Mouse (Mus musculus) hindbrain, embryonic 13.5 days (tissue): Measurements from ENCODE around the gene Nsg2. TPM values are rescaled to one million over a fixed set of nuclear protein-coding genes. Genes with fewer than 3 reads are reported as not detected.

Experiments used
- ATAC-seq: fragments of 200-750 bp; cut with Nextera tagmentation; 2 replicates; pipeline ENCODE4 v1.8.0; 2017; ENCODE audit warnings: moderate TSS enrichment; ENCODE audit not compliant: low FRiP score
- H3K27ac ChIP-seq: fragments of 300-500 bp; sonication (generic); 2 replicates; pipeline ENCODE4 v1.5.1; 2015; ENCODE audit warnings: inconsistent platforms, mild to moderate bottlenecking, moderate library complexity
- H3K27me3 ChIP-seq: fragments of 300-500 bp; sonication (generic); 2 replicates; pipeline ENCODE4 v1.6.1; 2015; ENCODE audit warnings: mild to moderate bottlenecking, inconsistent platforms
- H3K36me3 ChIP-seq: fragments of 300-500 bp; sonication (generic); 2 replicates; pipeline ENCODE4 v1.6.1; 2015; ENCODE audit warnings: mild to moderate bottlenecking, inconsistent platforms
- H3K4me1 ChIP-seq: fragments of 300-500 bp; sonication (generic); replicated peaks from 2 replicates; pipeline ENCODE4 v1.6.1; 2015; ENCODE audit warnings: inconsistent platforms
- H3K4me2 ChIP-seq: fragments of 300-500 bp; sonication (generic); 2 replicates; pipeline ENCODE4 v1.6.1; 2015; ENCODE audit warnings: inconsistent platforms, mild to moderate bottlenecking, moderate library complexity
- H3K4me3 ChIP-seq: fragments of 300-500 bp; sonication (generic); 2 replicates; pipeline ENCODE4 v1.5.1; 2015; ENCODE audit warnings: mild to moderate bottlenecking, inconsistent platforms
- H3K9ac ChIP-seq: fragments of 300-500 bp; sonication (generic); 2 replicates; pipeline ENCODE4 v1.6.1; 2015; ENCODE audit warnings: mild to moderate bottlenecking, inconsistent platforms
- H3K9me3 ChIP-seq: fragments of 300-500 bp; sonication (generic); 2 replicates; pipeline ENCODE4 v1.6.1; 2016; ENCODE audit warnings: inconsistent platforms
- WGBS: fragments of 180-500 bp; shearing (Covaris S2); methylation state at CpG from one replicate; pipeline ENCODE4 v1.1.7; 2015; 5-methylcytosine and 5-hydroxymethylcytosine counted together
- polyA plus RNA-seq: library from polyadenylated mRNA; unstranded; fragments of >200 nt; fragmentation: Nextera tagmentation; extraction: Ambion mirVana; gene quantifications from 2 replicates; pipeline ENCODE4 v1.2.1, GENCODE M21; 2015

Gene Nsg2
- polyA plus RNA-seq, 1 experiment from 2014 or later, result 461 TPM

DNA sequence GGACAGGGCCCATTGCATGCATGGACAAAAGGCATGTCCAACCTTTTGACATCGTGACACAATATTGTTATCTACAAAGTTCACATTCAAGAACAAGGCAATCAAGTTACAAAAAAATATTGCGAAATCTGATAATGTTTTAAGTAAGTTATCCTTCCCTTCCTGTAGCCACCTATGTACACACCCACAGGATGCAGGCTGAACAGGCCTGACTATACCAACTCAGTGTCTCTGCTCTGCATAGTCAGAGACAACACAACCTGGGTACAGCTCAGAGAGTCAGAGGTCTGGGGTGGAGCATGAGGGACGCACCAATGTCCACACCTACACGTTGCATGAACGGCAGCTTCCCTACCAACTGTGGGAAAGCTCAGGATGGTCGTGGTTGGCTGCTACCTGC lies 96.1 kb downstream of the Nsg2 start:
- peaks cover 7% of the 10 kb centered on the region; the same call in 1 of the 2 replicates for H3K4me1 ChIP-seq
- ATAC-seq, result no peak
- no peaks in the 10 kb centered on the region for H3K9me3 ChIP-seq
- H3K9ac ChIP-seq, result no peak overlapping the region
- no peaks in the 10 kb centered on the region for H3K36me3 ChIP-seq
- 89% methylated on average over 6 of the region's 6 CpGs for WGBS
- H3K27me3 ChIP-seq, result no peaks in the 10 kb centered on the region
- H3K4me2 ChIP-seq, result no peak overlapping the region
- no peak overlapping the region for H3K27ac ChIP-seq
- no peak overlapping the region for H3K4me3 ChIP-seq

DNA sequence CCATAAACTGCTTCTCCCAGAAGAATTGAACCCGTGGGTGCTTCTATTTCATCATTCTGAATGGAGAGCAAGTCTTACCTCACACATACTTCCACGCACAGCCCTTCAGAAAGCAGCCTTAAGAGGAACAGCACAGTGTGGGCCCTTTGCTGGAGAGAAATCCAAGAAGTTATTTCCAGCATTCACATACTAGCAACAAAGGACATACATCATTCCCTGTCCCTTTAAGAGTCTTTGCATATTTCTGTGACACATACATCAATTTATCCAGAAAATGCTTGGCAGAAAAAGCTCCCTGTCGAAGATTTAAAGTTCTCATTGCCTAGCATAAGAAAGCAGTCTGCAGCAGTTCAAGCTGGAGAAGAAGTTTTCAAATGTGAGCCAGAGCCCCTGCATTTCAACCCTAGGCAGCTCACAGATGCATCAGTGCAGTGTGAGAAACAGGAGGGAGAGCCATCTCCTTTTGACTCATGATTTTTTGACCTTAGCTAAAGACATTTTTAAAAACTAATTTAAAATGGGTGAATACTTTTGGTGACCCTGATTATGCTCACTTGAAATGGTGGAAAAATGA lies 100.9 kb downstream of the Nsg2 start:
- Histone ChIP-seq H3K27me3 (no peaks in the 10 kb centered on the region), H3K4me2 (no peak overlapping the region), H3K9ac (no peak overlapping the region), H3K9me3 (no peaks in the 10 kb centered on the region), H3K4me1 (peaks cover 33% of the 10 kb centered on the region), H3K27ac (no peak overlapping the region), H3K36me3 (no peaks in the 10 kb centered on the region), H3K4me3 (no peak overlapping the region)
- 43% methylated on average over 3 of the region's 3 CpGs for WGBS
- no peak for ATAC-seq

DNA sequence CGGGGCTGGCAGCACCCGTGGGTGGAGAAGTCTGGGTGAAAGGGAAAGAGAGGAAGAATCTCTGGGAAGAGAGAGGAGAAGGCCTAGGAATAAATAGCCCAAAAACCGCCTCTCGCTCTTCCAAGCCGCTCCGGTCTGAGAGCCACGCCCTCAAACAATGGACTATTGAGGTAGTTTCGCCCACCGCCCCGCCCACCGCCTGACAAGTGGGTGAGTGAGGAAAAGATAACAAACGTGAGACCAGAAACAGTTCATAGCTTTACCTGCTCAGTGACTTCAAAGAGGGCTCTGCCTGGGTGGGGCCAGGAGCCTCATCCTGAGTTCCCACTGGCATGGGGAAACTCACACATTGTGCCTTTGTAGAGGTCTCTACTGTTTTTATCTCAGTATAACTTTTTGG lies 102.7 kb downstream of the Nsg2 start:
- Histone ChIP-seq H3K27me3 (no peaks in the 10 kb centered on the region), H3K36me3 (no peaks in the 10 kb centered on the region), H3K27ac (peak overlapping the region; percentile 14; the same call in 1 of the 2 replicates), H3K4me2 (peak overlapping the region; percentile 37), H3K9ac (peak overlapping the region; percentile 56; the same call in 1 of the 2 replicates), H3K4me1 (peaks cover 47% of the 10 kb centered on the region), H3K4me3 (no peak overlapping the region), H3K9me3 (no peaks in the 10 kb centered on the region)
- no peak for ATAC-seq
- WGBS, result 4% methylated on average over 12 of the region's 12 CpGs

DNA sequence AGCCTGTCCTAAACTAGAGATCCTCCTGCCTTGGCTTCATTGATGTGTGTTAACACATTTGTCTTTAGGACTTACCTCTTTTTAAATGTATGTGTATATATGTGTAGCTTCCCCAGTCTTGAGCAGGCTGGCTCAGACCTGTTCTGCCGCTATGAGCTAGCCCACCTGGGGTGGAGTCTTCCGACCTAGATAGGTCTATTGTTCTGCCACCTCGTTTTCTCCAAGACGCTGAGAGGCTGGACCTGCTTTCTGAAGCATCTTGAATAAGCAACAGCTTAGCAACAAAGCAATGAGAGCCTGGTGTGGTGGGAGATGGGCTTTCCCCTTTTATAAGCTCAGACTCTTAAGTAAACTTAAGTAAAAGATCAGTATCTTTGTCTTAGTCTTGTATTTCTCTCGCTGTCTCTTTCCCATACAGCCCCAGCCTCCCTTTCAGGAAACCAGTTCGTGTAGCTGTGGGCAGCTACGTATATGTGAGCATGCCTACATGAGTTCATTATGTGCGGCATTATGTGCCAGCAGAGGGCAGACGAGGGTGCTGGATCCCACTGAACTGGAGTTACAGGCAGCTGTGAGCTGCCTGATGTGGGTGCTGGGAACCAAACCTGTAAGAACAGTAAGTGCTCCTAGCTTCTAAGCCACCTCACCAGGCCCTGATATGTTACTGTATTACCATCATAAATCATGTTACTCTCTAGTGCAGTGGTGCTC lies 104.3 kb downstream of the Nsg2 start:
- 63% methylated on average over 9 of the region's 9 CpGs for WGBS
- no peak for ATAC-seq
- H3K27me3 ChIP-seq, result no peaks in the 10 kb centered on the region
- H3K9me3 ChIP-seq, result no peaks in the 10 kb centered on the region
- no peak overlapping the region for H3K9ac ChIP-seq
- H3K36me3 ChIP-seq, result no peaks in the 10 kb centered on the region
- no peak overlapping the region for H3K4me3 ChIP-seq
- H3K4me2 ChIP-seq, result no peak overlapping the region
- no peak overlapping the region for H3K27ac ChIP-seq
- H3K4me1 ChIP-seq, result peaks cover 58% of the 10 kb centered on the region

DNA sequence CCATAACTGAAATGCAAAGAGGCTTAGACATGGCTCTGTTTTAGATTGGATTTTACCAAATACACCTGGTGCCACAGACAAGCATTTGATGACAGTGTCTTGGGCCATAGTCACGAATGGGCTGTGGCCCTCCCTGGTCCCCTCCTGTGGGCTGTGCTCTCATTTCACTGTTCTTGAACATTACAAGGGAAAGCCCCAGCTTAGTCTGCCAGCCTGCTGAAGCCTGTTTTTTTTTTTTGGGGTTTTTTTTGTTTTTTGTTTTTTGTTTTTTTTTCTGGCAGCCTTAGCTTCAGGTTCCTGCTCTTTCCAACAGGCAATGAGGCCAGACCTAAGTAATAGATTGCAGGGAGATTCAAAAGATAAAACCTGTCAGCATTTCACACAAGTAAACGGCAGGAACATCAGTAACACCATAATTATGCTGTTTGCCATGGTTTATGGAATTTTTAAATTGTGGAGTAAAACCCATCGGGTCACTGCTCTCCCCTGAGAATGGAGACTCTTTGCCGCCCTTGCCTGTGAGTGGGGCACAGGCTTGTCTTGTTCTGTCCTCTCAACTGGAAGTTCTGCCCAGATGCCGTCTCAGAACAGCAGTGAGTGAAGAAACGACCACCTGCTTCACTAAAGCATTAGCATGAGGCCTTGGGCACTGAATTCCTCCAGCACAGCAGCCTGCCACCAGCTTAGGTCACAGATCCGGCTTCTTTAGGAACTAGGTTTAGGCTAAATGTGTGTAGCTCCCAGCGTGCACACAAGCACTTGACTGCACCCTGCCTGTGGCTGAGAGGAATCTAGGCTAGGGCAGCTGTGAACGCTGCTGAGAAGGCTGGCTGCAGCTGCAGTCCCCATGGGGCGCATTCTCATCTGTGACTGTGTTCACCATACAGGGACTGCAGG lies 105.7 kb downstream of the Nsg2 start:
- Histone ChIP-seq H3K9ac (no peak overlapping the region), H3K36me3 (no peaks in the 10 kb centered on the region), H3K4me1 (peaks cover 52% of the 10 kb centered on the region), H3K4me3 (no peak overlapping the region), H3K27me3 (no peaks in the 10 kb centered on the region), H3K27ac (peak overlapping the region; percentile 70), H3K4me2 (no peak overlapping the region), H3K9me3 (no peaks in the 10 kb centered on the region)
- WGBS, result 22% methylated on average over 10 of the region's 10 CpGs
- ATAC-seq, result peak; percentile 56; the same call in 1 of the 2 replicates

DNA sequence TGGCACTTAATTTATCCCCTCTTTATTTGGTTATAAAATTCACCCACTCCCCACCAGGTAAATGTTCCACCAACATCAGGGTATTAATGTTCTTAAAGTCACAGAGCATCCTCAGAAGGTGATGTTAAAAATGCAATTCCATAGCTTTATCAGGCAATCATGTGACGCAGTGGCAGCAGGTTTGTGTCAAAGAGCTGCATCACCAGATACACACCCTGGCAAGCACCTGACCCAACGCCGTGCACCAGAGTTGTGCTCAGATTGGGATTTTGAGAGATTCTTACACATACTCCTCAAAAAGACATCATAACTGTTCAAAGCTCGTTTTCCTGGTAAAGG lies 106.4 kb downstream of the Nsg2 start:
- Histone ChIP-seq H3K27me3 (no peaks in the 10 kb centered on the region), H3K9me3 (no peaks in the 10 kb centered on the region), H3K4me3 (no peak overlapping the region), H3K36me3 (no peaks in the 10 kb centered on the region), H3K27ac (peak overlapping the region; percentile 70), H3K4me2 (no peak overlapping the region), H3K4me1 (peaks cover 50% of the 10 kb centered on the region), H3K9ac (no peak overlapping the region)
- WGBS, result 87% methylated on average over 4 of the region's 4 CpGs
- ATAC-seq, result no peak

DNA sequence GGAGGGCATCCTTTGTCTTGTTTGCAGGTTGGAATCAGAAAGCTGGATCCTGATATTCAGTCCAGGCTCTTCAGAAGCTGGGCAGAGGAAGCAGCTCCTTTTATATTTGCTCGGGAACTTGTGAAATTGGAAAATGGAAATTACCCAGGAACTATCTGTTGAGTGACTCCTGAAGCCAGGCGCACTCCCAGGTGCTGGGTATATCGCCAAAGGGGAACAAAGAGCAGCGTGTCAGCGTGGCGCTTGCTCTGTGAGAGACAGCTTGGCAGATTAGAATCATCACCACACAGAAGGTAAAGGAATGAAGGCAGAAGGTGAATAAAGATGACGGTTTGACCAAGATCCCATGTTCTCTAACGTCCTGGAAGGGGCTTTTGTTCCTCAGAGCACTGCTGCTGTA lies 108.2 kb downstream of the Nsg2 start:
- no peak for ATAC-seq
- H3K27me3 ChIP-seq, result no peaks in the 10 kb centered on the region
- H3K4me3 ChIP-seq, result no peak overlapping the region
- no peak overlapping the region for H3K9ac ChIP-seq
- WGBS, result 41% methylated on average over 8 of the region's 8 CpGs
- no peak overlapping the region for H3K4me2 ChIP-seq
- H3K27ac ChIP-seq, result peak overlapping the region; percentile 71
- H3K4me1 ChIP-seq, result peaks cover 53% of the 10 kb centered on the region
- no peaks in the 10 kb centered on the region for H3K36me3 ChIP-seq
- H3K9me3 ChIP-seq, result no peaks in the 10 kb centered on the region

Other genes starting within 250 kb of the Nsg2 start
- 16.0 and 16.1 TPM in 2 replicates for gene Cpeb4, start 128.3 kb upstream of the Nsg2 start, polyA plus RNA-seq
- gene 4930524B15Rik, start 34.9 kb upstream of the Nsg2 start, polyA plus RNA-seq, result 0.16 and 0.22 TPM in 2 replicates
- not detected in 2 replicates for gene Il9r, start 199.8 kb downstream of the Nsg2 start, polyA plus RNA-seq
- 43.7 and 46.9 TPM in 2 replicates for gene Snrnp25, start 205.0 kb downstream of the Nsg2 start, polyA plus RNA-seq
- 21.0 and 24.1 TPM in 2 replicates for gene Rhbdf1, start 221.8 kb downstream of the Nsg2 start, polyA plus RNA-seq
- 35.6 and 38.7 TPM in 2 replicates for gene Mpg, start 226.0 kb downstream of the Nsg2 start, polyA plus RNA-seq